Mouse (Mus musculus) cortical plate, adult 2 months (tissue): ENCODE measurements around the gene Iqsec1.

Experiments
- CTCF ChIP-seq: fragments of 200-500 bp; IDR thresholded peaks from 2 replicates; pipeline ENCODE4 v1.5.1; 2011; ENCODE audit warnings: mild to moderate bottlenecking, control low read depth, low read length; ENCODE audit not compliant: insufficient read depth; ENCODE audit errors: extremely low read depth
- POLR2A ChIP-seq: fragments of 200-500 bp; IDR thresholded peaks from 2 replicates; pipeline ENCODE4 v1.6.1; 2011; ENCODE audit warnings: mild to moderate bottlenecking, low read length, control low read depth; ENCODE audit not compliant: insufficient read depth; ENCODE audit errors: extremely low read depth

GRCm38 (mm10) chr6:90764753-90765152 is 223.7 kb downstream of the Iqsec1 start:
- no peak for TF ChIP-seq CTCF
- no peak for TF ChIP-seq POLR2A
